Mouse (Mus musculus): ENCODE measurements around the gene Lsm14b.

- TF ChIP-seq CTCF (IDR thresholded peaks at IDR 0.05) (no peak), EP300 (IDR thresholded peaks at IDR 0.05) (no peak)
Measured at GRCm38 (mm10) chr2:180005656-180006351, 19.0 kb upstream of the Lsm14b start.

Measured in lung, postnatal 0 days (tissue).